Mouse (Mus musculus): ENCODE data around the gene Cd3eap.

DNA sequence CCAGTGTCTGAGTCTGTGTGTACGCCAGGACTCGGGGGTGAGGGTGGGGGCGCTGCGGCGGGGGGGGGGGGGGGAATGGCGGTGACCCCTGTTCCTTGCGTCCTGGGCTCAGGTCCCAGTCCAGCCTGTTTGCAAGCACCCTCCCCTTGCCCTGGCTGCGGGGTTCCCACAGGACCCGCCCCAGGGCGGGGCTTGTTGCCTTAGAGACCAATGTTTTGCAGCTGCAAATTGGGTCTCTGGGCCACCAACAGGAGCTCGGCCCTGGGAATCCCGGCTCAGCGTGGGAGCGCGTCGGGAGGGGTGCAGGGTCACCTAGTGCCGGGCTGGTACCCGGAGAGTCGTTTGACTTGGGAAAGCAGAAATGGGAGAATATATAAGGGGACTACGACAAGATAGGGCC is 32.9 kb downstream of the Cd3eap start:
- TF ChIP-seq POLR2A (IDR thresholded peaks at IDR 0.05; ENCODE audit: low read depth, low read length) (no peak), BHLHE40 (IDR thresholded peaks at IDR 0.05; ENCODE audit: low read depth, low read length) (no peak), ZNF384 (IDR thresholded peaks at IDR 0.05; ENCODE audit: low read depth, low read length) (no peak), MAX (IDR thresholded peaks at IDR 0.05; ENCODE audit: low read length) (no peak), IRF4 (IDR thresholded peaks at IDR 0.05; ENCODE audit: low read depth, low read length) (no peak), CTCF (conservative IDR thresholded peaks at IDR 0.05 in 1 of 2, IDR thresholded peaks at IDR 0.05 in 1 of 2; ENCODE audit: low read depth in 2 of 2, low read length in 2 of 2) (no peak), MEF2A (IDR thresholded peaks at IDR 0.05; ENCODE audit: borderline replicate concordance, low read depth, low read length) (no peak), KAT2A (IDR thresholded peaks at IDR 0.05; ENCODE audit: insufficient replicate concordance, low read length) (no peak)
